Mouse (Mus musculus) macrophage (primary cell): ENCODE data around the gene Plod3. TPM values are rescaled to one million over a fixed set of nuclear protein-coding genes. Genes with fewer than 3 reads are reported as not detected.

Source experiments
- H3K27ac ChIP-seq: fragments of 350-480 bp; formaldehyde crosslinking; 2 replicates; pipeline ENCODE4 v1.9.0; 2021
- H3K36me3 ChIP-seq: fragments of 350-480 bp; formaldehyde crosslinking; 2 replicates; pipeline ENCODE4 v1.9.0; 2021; ENCODE audit errors: inconsistent target
- H3K4me3 ChIP-seq: fragments of 350-480 bp; formaldehyde crosslinking; 2 replicates; pipeline ENCODE4 v1.9.0; 2021; ENCODE audit errors: inconsistent target
- H3K79me2 ChIP-seq: fragments of 350-480 bp; formaldehyde crosslinking; 2 replicates; pipeline ENCODE4 v1.9.0; 2021; ENCODE audit errors: inconsistent target
- WGBS: methylation state at CpG from one replicate; pipeline ENCODE4 v1.1.7; 2026; ENCODE audit warnings: inconsistent platforms; ENCODE audit not compliant: missing documents; 5-methylcytosine and 5-hydroxymethylcytosine counted together
- polyA plus RNA-seq: library from polyadenylated mRNA; stranded (reverse); fragments of 250-400 nt; gene quantifications from 3 replicates; pipeline ENCODE4 v1.2.4, GENCODE M21; 2018; ENCODE audit warnings: inconsistent platforms

The Plod3 gene
- polyA plus RNA-seq, 1 experiment from 2014 or later: 93.2 TPM

DNA sequence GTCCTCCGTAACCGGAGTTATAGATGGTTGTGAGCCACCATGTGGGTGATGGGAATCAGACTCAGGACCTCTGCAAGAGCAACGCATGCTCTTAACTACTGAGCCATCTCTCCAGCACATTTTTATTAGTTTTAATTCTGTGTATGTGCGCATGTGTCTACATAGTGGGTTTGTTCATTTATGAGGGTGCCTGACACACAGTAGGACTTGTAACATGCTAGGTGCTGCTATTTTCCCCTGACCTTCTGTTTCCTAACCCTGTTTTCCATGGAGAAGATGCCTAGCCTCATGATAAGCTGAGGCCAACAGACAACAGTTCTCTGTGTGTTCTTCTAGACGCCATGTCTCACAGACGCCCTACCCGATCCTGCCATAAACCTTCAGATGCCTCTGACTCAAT is 57.2 kb downstream of the Plod3 start:
- Histone ChIP-seq H3K4me3 (no peak overlapping the region), H3K79me2 (peaks cover 16% of the 10 kb centered on the region), H3K27ac (no peak overlapping the region), H3K36me3 (peaks cover 44% of the 10 kb centered on the region)
- WGBS: 92% methylated on average over 7 of the region's 7 CpGs

DNA sequence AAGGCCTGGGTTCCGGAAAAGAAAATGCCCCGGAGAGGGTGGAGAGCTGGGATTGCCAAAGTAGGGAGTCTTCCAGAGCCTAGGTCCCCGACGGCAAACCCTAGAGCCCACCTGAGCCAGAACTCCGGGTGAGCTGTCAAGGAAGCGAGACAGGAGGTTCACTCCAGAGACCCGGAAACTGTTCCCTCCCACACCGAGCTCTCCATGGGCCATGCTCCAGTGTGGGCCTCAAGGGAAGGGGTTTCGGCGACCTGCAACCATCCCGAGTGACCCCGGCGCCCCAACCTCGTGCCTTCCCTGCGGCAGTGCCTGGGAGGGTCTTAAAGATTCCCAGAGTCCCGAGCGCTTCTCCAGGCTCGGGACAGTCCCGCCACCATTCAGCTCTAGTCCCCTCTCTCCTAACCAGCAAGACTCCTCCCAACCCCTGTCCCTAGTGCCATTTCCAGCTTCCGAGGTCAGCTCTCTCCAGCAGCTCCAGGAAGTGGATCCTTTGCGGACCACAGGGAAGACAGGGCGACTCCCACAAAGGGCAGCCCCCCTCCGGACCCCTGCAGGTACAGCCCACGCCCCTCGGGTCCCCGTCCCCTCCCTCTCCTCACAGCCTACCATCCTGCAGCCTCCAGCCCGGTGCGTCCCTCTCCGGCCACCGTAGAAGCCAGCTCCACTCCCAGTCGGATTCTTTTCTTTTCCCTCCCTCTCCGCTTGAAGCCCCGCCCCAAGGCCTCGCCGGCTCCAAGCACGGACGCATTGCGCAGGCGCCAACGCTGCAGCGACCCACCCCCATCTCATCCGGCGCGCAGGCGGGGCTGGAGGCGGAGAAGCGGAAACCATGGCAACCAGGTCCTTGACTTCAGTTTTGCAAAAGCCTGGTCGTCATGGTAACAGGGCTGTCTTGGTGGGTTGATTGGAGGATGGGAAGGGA is 58.8 kb downstream of the Plod3 start, which contains the start of gene Ap1s1:
Gene Ap1s1, minus strand, starts transcription at position 734 of the 922 bp plus-strand sequence.
- peak within 1 kb of the TSS; percentile 66 for H3K27ac ChIP-seq
- WGBS: under 1% methylated on average over 48 of the region's 48 CpGs

More for the DNA sequence above, 58.8 kb downstream of the Plod3 start, which contains the start of gene Ap1s1:
- H3K4me3 ChIP-seq: peak within 1 kb of the TSS; percentile 95
- peaks cover 27% of the 10 kb centered on the region for H3K36me3 ChIP-seq
- peaks cover 16% of the 10 kb centered on the region for H3K79me2 ChIP-seq

Other genes starting within 250 kb of the Plod3 start
- not detected in 3 replicates for gene Col26a1, start 103.8 kb upstream of the Plod3 start, polyA plus RNA-seq
- gene Ift22, start 78.9 kb upstream of the Plod3 start, polyA plus RNA-seq: 17.1 to 26.4 TPM (median 22.7 TPM) in 3 replicates
- gene Fis1, start 33.7 kb upstream of the Plod3 start, polyA plus RNA-seq: 118 to 217 TPM (median 182 TPM) in 3 replicates
- not detected in 3 replicates for gene Cldn15, start 20.4 kb upstream of the Plod3 start, polyA plus RNA-seq
- gene Znhit1, start 1.0 kb downstream of the Plod3 start, polyA plus RNA-seq: 81.1 to 121 TPM (median 96.1 TPM) in 3 replicates
- not detected in 3 replicates for gene Vgf, start 39.4 kb downstream of the Plod3 start, polyA plus RNA-seq
- 120 to 219 TPM (median 131 TPM) in 3 replicates for gene Ap1s1, start 59.1 kb downstream of the Plod3 start, polyA plus RNA-seq
- 0.69 to 5.1 TPM (median 0.75 TPM) in 3 replicates for gene Serpine1, start 85.2 kb downstream of the Plod3 start, polyA plus RNA-seq
- 12.2 to 19.7 TPM (median 16.6 TPM) in 3 replicates for gene Trim56, start 129.2 kb downstream of the Plod3 start, polyA plus RNA-seq
- not detected in 3 replicates for gene Muc3, start 162.3 kb downstream of the Plod3 start, polyA plus RNA-seq
- not detected in 3 replicates for gene Muc3a, start 225.4 kb downstream of the Plod3 start, polyA plus RNA-seq